ENCODE assay signal across 10 mouse cellular contexts in the genomic region with DNA sequence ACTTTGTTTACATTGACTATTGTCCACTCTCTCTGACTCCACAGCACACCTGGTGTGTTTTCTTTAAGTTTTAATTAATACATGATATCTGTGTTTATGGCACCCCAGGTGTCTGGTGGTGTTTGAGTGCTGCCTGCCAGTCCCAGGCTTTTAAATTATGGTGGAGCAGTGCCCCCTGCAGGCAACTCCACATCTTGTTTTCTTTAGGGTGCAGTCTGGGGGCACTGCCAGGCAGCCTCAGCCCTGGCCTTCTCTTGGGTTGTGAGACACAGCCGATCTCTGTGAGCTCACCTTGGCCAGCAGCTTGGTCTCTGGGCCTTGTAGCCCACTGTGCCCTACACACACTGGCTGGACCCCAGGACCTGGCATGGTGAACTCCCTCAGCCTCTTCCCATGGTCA.
DNase-seq lines count a peak whose midpoint lies in the region; ATAC-seq and TF ChIP-seq lines count a peak whose summit lies in the region.
"Had no signal": no experiment of that assay in that cellular context is flagged by ENCODE, and none has a peak within 500 bp of the region (broad histone marks: within the 10 kb centered on the region; RNA-seq: fewer than 3 reads in every experiment).

No protein-coding gene starts in this region.

- H3K36me3 ChIP-seq in hindbrain, embryonic 11.5 days (ENCODE audit: control insufficient read depth, insufficient read depth, low read length), result no peaks in the 10 kb centered on the region
- H3K36me3 ChIP-seq in small intestine, adult 2 months (ENCODE audit: control insufficient read depth, insufficient read depth, low read length), result peaks cover 62% of the 10 kb centered on the region

- TF ChIP-seq POLR2A in small intestine, adult 2 months (IDR thresholded peaks at IDR 0.05; ENCODE audit: low read depth, low read length), result no peak

- no peak overlapping the region for H3K27ac ChIP-seq in hindbrain, embryonic 11.5 days (ENCODE audit: low read depth, low read length)
- H3K27ac ChIP-seq in small intestine, adult 2 months (ENCODE audit: insufficient read depth, low read depth, low read length), result no peak overlapping the region
- H3K27ac ChIP-seq: lung, embryonic 15.5 days had no signal

- peak; percentile 81 for ATAC-seq in erythroblast, adult 5-6 weeks (replicated peaks; ENCODE audit: low FRiP score, poor library complexity, severe bottlenecking)
- ATAC-seq in hindbrain, embryonic 11.5 days (ENCODE audit: low FRiP score), result no peak
- peak; percentile 77 for ATAC-seq in megakaryocyte, adult 5-6 weeks (ENCODE audit: poor library complexity, severe bottlenecking)
- ATAC-seq: Patski had no signal

- H3K9me3 ChIP-seq in hindbrain, embryonic 11.5 days (ENCODE audit: control insufficient read depth, low read length), result no peaks in the 10 kb centered on the region
- H3K9me3 ChIP-seq: lung, embryonic 15.5 days had no signal

- no peak overlapping the region for H3K9ac ChIP-seq in hindbrain, embryonic 11.5 days (ENCODE audit: low read depth, low read length)
- H3K9ac ChIP-seq: lung, embryonic 15.5 days had no signal

- intact Hi-C loops in heart, postnatal 25 days (cut with DNase I), result loop anchor here (1.0 kb wide), 1 partner anchor 70 kb away; no protein-coding TSS in a partner anchor

- TF ChIP-seq CTCF in small intestine, adult 2 months (IDR thresholded peaks at IDR 0.05; ENCODE audit: extremely low read depth, insufficient read length, insufficient replicate concordance, low read depth, low read length), result peak; percentile 72; the same call in 1 of the 2 replicates

- DNase-seq in heart, adult 8-10 months (ENCODE audit: low spot score), result peak; percentile 71
- no peak for DNase-seq in heart, postnatal 25 days (ENCODE audit: low spot score)
- DNase-seq in brain, adult 2 months (ENCODE audit: low read depth, low spot score), result peak; percentile 82
- DNase-seq in hindbrain, embryonic 11.5 days (ENCODE audit: low spot score), result peak; percentile 71
- DNase-seq in layer of hippocampus, postnatal 14 days (ENCODE audit: low spot score in 2 of 2), result peak; percentile 71 to 81

- H3K4me3 ChIP-seq in hindbrain, embryonic 11.5 days (ENCODE audit: low read depth, low read length), result no peak overlapping the region
- no peak overlapping the region for H3K4me3 ChIP-seq in small intestine, adult 2 months (ENCODE audit: low read depth, low read length)
- H3K4me3 ChIP-seq: lung, embryonic 15.5 days had no signal

- H3K4me2 ChIP-seq in hindbrain, embryonic 11.5 days (replicated peaks; ENCODE audit: low read depth, low read length), result no peak overlapping the region
- H3K4me2 ChIP-seq: lung, embryonic 15.5 days had no signal

- no peaks in the 10 kb centered on the region for H3K27me3 ChIP-seq in hindbrain, embryonic 11.5 days (ENCODE audit: control insufficient read depth, insufficient read depth, low read length)
- H3K27me3 ChIP-seq in small intestine, adult 2 months (ENCODE audit: control insufficient read depth, insufficient read depth, low read length), result no peaks in the 10 kb centered on the region
- H3K27me3 ChIP-seq: lung, embryonic 15.5 days; Patski had no signal

- WGBS in hindbrain, embryonic 11.5 days, result 56% methylated on average over 1 of the region's 1 CpGs
- WGBS in small intestine, adult 2 months, result 20% methylated on average over 1 of the region's 1 CpGs

- H3K4me1 ChIP-seq in hindbrain, embryonic 11.5 days (replicated peaks; ENCODE audit: control insufficient read depth, insufficient read depth, low read length), result no peaks in the 10 kb centered on the region
- H3K4me1 ChIP-seq in small intestine, adult 2 months (ENCODE audit: control insufficient read depth, insufficient read depth, insufficient read length, low read length), result no peaks in the 10 kb centered on the region
- H3K4me1 ChIP-seq: lung, embryonic 15.5 days had no signal
